Mouse (Mus musculus): ENCODE data around the gene Ndufa6. TPM values are rescaled to one million over a fixed set of nuclear protein-coding genes. Genes with fewer than 3 reads are reported as not detected.
"Not testable (repeated sequence)": the region's sequence is repeated elsewhere in the genome, so short reads cannot be mapped to it uniquely, and the experiment has no call there.

Gene Ndufa6
- total and polyA plus RNA-seq, 2 experiments from 2014 or later: 287 to 482 TPM

- H3K27me3 ChIP-seq (ENCODE audit: insufficient read depth, low read length): no peaks in the 10 kb centered on the region
- no peak for DNase-seq (ENCODE audit: low spot score)
- ATAC-seq (ENCODE audit: low FRiP score): no peak
- H3K4me3 ChIP-seq (ENCODE audit: low read depth, low read length): no peak overlapping the region
- H3K9me3 ChIP-seq (ENCODE audit: low read length): no peaks in the 10 kb centered on the region
- no peak overlapping the region for H3K27ac ChIP-seq (ENCODE audit: low read depth, low read length)
- H3K4me2 ChIP-seq (ENCODE audit: low read depth, low read length, poor library complexity, severe bottlenecking): no peak overlapping the region
- WGBS: 92% methylated on average over 6 of the region's 6 CpGs
- H3K4me1 ChIP-seq (ENCODE audit: insufficient read depth, low read length): no peaks in the 10 kb centered on the region
- H3K9ac ChIP-seq (replicated peaks; ENCODE audit: low read length, poor library complexity, severe bottlenecking): no peak overlapping the region
- no peaks in the 10 kb centered on the region for H3K36me3 ChIP-seq (ENCODE audit: insufficient read depth, low read length)
- TF ChIP-seq CTCF (IDR thresholded peaks at IDR 0.05): no peak
These were observed 18.3 kb upstream of the Ndufa6 start for GRCm38 (mm10) chr15:82372446-82372845.

DNA sequence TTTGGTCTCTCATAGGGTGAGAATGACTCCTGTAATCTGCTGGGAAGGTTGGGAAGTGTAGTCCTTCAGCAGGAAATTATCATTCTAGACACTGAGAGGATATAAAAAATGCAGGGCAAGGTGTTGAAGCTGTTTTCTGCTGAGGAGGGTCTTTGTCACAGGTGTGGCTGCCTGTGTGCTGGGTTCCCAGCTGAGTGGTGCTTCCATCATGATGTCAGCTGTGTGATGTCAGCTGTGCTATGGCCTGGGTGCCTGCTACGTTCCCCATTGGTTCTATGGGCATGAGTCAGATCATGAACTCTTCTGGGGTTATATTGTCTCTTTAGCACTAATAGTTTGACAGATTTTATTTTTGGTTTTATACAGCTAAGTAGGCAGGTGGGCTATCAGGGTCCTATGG lies 14.7 kb upstream of the Ndufa6 start:
- ATAC-seq (ENCODE audit: low FRiP score) (no peak), DNase-seq (ENCODE audit: low spot score) (no peak)
- Histone ChIP-seq H3K9ac (replicated peaks; ENCODE audit: low read length, poor library complexity, severe bottlenecking) (no peak overlapping the region), H3K4me2 (ENCODE audit: low read depth, low read length, poor library complexity, severe bottlenecking) (no peak overlapping the region), H3K4me3 (ENCODE audit: low read depth, low read length) (no peak overlapping the region), H3K27me3 (ENCODE audit: insufficient read depth, low read length) (no peaks in the 10 kb centered on the region), H3K36me3 (ENCODE audit: insufficient read depth, low read length) (no peaks in the 10 kb centered on the region), H3K9me3 (ENCODE audit: low read length) (no peaks in the 10 kb centered on the region), H3K27ac (ENCODE audit: low read depth, low read length) (no peak overlapping the region), H3K4me1 (ENCODE audit: insufficient read depth, low read length) (no peaks in the 10 kb centered on the region)
- 88% methylated on average over 1 of the region's 1 CpGs for WGBS
- TF ChIP-seq CTCF (IDR thresholded peaks at IDR 0.05): no peak

DNA sequence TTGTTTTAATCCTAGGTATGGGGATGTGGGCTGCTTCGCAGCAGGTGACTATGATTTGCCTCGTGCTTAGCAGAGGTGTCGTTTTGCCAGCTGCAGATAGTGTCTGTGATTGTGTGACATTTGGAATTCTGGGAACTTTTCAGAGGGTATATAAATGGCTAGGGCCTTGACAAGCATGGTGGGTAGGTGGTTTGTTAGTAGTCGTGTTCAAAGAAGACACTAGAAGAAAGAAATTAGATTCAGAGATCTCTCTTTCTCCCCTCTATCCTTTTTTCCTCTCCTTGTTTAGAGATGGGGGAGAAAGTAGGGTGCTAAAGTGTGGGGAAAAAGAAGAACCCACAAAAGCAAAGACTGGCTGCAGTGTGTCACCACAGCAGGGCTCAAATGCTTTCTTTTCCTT lies 14.0 kb upstream of the Ndufa6 start:
- TF ChIP-seq CTCF (IDR thresholded peaks at IDR 0.05): no peak
- Histone ChIP-seq H3K27me3 (ENCODE audit: insufficient read depth, low read length) (no peaks in the 10 kb centered on the region), H3K4me1 (ENCODE audit: insufficient read depth, low read length) (no peaks in the 10 kb centered on the region), H3K4me2 (ENCODE audit: low read depth, low read length, poor library complexity, severe bottlenecking) (no peak overlapping the region), H3K4me3 (ENCODE audit: low read depth, low read length) (no peak overlapping the region), H3K27ac (ENCODE audit: low read depth, low read length) (no peak overlapping the region), H3K9me3 (ENCODE audit: low read length) (no peaks in the 10 kb centered on the region), H3K9ac (replicated peaks; ENCODE audit: low read length, poor library complexity, severe bottlenecking) (no peak overlapping the region), H3K36me3 (ENCODE audit: insufficient read depth, low read length) (no peaks in the 10 kb centered on the region)
- 90% methylated on average over 4 of the region's 4 CpGs for WGBS
- ATAC-seq (ENCODE audit: low FRiP score) (no peak), DNase-seq (ENCODE audit: low spot score) (no peak)

DNA sequence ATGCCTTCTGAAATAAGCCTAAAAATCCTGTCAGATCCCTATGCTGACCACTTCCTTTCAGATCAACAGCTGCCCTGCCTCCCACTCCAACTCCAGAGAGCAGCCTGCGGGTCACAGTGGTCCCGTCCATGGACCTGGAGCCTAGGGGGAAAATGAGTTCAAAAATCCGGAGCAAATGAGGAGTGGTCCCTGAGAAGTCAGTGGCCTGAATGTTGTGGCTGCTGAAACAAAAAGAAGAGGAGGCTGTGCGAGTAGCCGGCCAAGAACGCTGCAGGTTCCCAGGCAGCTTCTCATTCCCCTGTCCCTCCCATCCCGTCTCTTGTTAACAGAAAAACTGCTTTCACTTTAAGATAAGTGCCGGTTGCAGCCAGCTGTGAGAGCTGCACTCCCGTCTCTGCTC lies 10.4 kb upstream of the Ndufa6 start:
- ATAC-seq (ENCODE audit: low FRiP score); DNase-seq (ENCODE audit: low spot score); H3K4me3 ChIP-seq (ENCODE audit: low read depth, low read length); H3K36me3 ChIP-seq (ENCODE audit: insufficient read depth, low read length); H3K27me3 ChIP-seq (ENCODE audit: insufficient read depth, low read length); H3K9me3 ChIP-seq (ENCODE audit: low read length); H3K4me2 ChIP-seq (ENCODE audit: low read depth, low read length, poor library complexity, severe bottlenecking); H3K27ac ChIP-seq (ENCODE audit: low read depth, low read length); H3K4me1 ChIP-seq (ENCODE audit: insufficient read depth, low read length); H3K9ac ChIP-seq (replicated peaks; ENCODE audit: low read length, poor library complexity, severe bottlenecking): not testable (repeated sequence)
- WGBS: 18% methylated on average over 6 of the region's 9 CpGs

DNA sequence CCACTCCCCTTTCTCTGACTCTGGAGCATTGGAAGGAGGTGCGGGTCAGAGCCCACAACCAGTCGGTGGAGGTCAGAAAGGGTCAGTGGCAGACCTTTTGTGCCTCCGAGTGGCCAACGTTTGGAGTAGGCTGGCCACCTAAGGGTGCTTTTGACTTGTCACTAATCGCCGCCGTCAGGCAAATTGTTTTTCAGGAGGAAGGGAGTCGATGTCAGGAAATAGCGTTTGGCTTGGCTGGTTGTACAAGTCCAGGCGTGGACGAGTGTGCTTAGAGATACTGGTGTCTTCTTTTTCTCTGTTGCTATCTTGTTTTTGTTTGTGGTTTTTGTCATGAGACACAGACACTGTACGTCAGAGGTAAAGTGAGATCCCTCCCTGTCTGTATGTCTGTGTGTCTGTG lies 9.7 kb upstream of the Ndufa6 start:
- 93% methylated on average over 7 of the region's 12 CpGs for WGBS

DNA sequence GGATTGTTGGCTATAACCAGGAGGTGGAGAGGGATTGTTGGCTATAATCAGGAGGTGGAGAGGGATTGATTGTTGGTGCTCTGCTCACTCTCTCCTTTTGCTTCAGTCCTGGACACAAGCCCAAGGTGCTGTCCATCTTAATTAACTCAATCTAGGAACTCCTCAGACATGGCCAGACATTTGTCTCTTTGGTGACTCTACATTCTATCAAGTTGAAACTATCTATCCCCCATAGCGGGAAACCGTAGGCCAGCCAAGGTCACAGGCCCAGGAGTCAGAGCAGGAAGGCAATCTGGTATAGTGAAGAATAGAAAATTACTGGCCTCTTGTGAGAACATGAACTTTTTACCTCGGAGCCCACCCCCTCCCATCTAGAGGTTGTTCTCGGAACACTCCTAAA lies 8.1 kb upstream of the Ndufa6 start:
- Histone ChIP-seq H3K36me3 (ENCODE audit: insufficient read depth, low read length) (no peaks in the 10 kb centered on the region), H3K4me2 (ENCODE audit: low read depth, low read length, poor library complexity, severe bottlenecking) (no peak overlapping the region), H3K9me3 (ENCODE audit: low read length) (no peaks in the 10 kb centered on the region), H3K4me3 (ENCODE audit: low read depth, low read length) (no peak overlapping the region), H3K4me1 (ENCODE audit: insufficient read depth, low read length) (no peaks in the 10 kb centered on the region), H3K9ac (replicated peaks; ENCODE audit: low read length, poor library complexity, severe bottlenecking) (no peak overlapping the region), H3K27me3 (ENCODE audit: insufficient read depth, low read length) (no peaks in the 10 kb centered on the region), H3K27ac (ENCODE audit: low read depth, low read length) (no peak overlapping the region)
- no peak for ATAC-seq (ENCODE audit: low FRiP score)
- TF ChIP-seq CTCF (IDR thresholded peaks at IDR 0.05): no peak
- no peak for DNase-seq (ENCODE audit: low spot score)
- 86% methylated on average over 3 of the region's 4 CpGs for WGBS

More for the DNA sequence above, 9.7 kb upstream of the Ndufa6 start:
- not testable (repeated sequence) for H3K4me3 ChIP-seq (ENCODE audit: low read depth, low read length); ATAC-seq (ENCODE audit: low FRiP score); DNase-seq (ENCODE audit: low spot score); H3K27ac ChIP-seq (ENCODE audit: low read depth, low read length); H3K9me3 ChIP-seq (ENCODE audit: low read length); H3K9ac ChIP-seq (replicated peaks; ENCODE audit: low read length, poor library complexity, severe bottlenecking); H3K36me3 ChIP-seq (ENCODE audit: insufficient read depth, low read length); H3K27me3 ChIP-seq (ENCODE audit: insufficient read depth, low read length); H3K4me2 ChIP-seq (ENCODE audit: low read depth, low read length, poor library complexity, severe bottlenecking); H3K4me1 ChIP-seq (ENCODE audit: insufficient read depth, low read length)
